Mouse (Mus musculus) forebrain, embryonic 14.5 days (tissue): ENCODE measurements around the gene Fam126a. TPM values are rescaled to one million over a fixed set of nuclear protein-coding genes. Genes with fewer than 3 reads are reported as not detected.

Experiments used
- ATAC-seq: fragments of 200-750 bp; cut with Nextera tagmentation; 2 replicates; pipeline ENCODE4 v1.8.0; 2017; ENCODE audit warnings: mild to moderate bottlenecking, moderate library complexity
- DNase-seq: peaks from one replicate; pipeline ENCODE4 v3.0.0-alpha.2; 2015; ENCODE audit warnings: low spot score
- H3K27ac ChIP-seq: fragments of 300-500 bp; sonication (generic); 2 replicates; pipeline ENCODE4 v1.5.1; 2014; ENCODE audit warnings: low read depth, mild to moderate bottlenecking, control low read depth, low read length, moderate library complexity
- H3K27me3 ChIP-seq: fragments of 300-500 bp; sonication (generic); replicated peaks from 2 replicates; pipeline ENCODE4 v1.6.1; 2014; ENCODE audit warnings: low read length, control low read depth, mixed read lengths; ENCODE audit not compliant: control insufficient read depth, insufficient read depth
- H3K36me3 ChIP-seq: fragments of 300-500 bp; sonication (generic); 2 replicates; pipeline ENCODE4 v1.6.1; 2014; ENCODE audit warnings: low read length, control low read depth; ENCODE audit not compliant: control insufficient read depth, insufficient read depth
- H3K4me1 ChIP-seq: fragments of 300-500 bp; sonication (generic); 2 replicates; pipeline ENCODE4 v1.6.1; 2014; ENCODE audit warnings: antibody characterized with exemption, low read length, control low read depth; ENCODE audit not compliant: control insufficient read depth, insufficient read depth
- H3K4me2 ChIP-seq: fragments of 300-500 bp; sonication (generic); 2 replicates; pipeline ENCODE4 v1.6.1; 2014; ENCODE audit warnings: mild to moderate bottlenecking, control low read depth, low read length
- H3K4me3 ChIP-seq: fragments of 300-500 bp; sonication (generic); 2 replicates; pipeline ENCODE4 v1.5.1; 2014; ENCODE audit warnings: low read depth, low read length, control low read depth
- H3K9ac ChIP-seq: fragments of 300-500 bp; sonication (generic); 2 replicates; pipeline ENCODE4 v1.6.1; 2014; ENCODE audit warnings: mild to moderate bottlenecking, low read length, control low read depth, moderate library complexity
- H3K9me3 ChIP-seq: fragments of 300-500 bp; sonication (generic); replicated peaks from 2 replicates; pipeline ENCODE4 v1.6.1; 2016; ENCODE audit warnings: low read length, control low read depth, mixed read lengths; ENCODE audit not compliant: control insufficient read depth
- WGBS: fragments of 180-500 bp; shearing (Covaris S2); extraction: QIAGEN DNeasy Blood & Tissue Kit; methylation state at CpG from one replicate; pipeline ENCODE4 v1.1.7; 2014; 5-methylcytosine and 5-hydroxymethylcytosine counted together
- polyA plus RNA-seq: library from polyadenylated mRNA; unstranded; fragments of >200 nt; fragmentation: Nextera tagmentation; extraction: Ambion mirVana; gene quantifications from 2 replicates; pipeline ENCODE4 v1.2.1, GENCODE M21; 2014

Gene Fam126a
- polyA plus RNA-seq, 1 experiment from 2014 or later, result 38.2 TPM

GRCm38 (mm10) chr5:23953047-23953446 is 77.4 kb downstream of the Fam126a start:
- H3K9me3 ChIP-seq, result no peaks in the 10 kb centered on the region
- H3K4me2 ChIP-seq, result no peak overlapping the region
- ATAC-seq (no peak), DNase-seq (no peak)
- no peaks in the 10 kb centered on the region for H3K36me3 ChIP-seq
- no peak overlapping the region for H3K27ac ChIP-seq
- no peak overlapping the region for H3K9ac ChIP-seq
- H3K27me3 ChIP-seq, result no peaks in the 10 kb centered on the region
- no peak overlapping the region for H3K4me3 ChIP-seq
- H3K4me1 ChIP-seq, result no peaks in the 10 kb centered on the region
- 93% methylated on average over 5 of the region's 5 CpGs for WGBS

- DNase-seq (no peak), ATAC-seq (no peak)
- 22% methylated on average over 3 of the region's 3 CpGs for WGBS
- Histone ChIP-seq H3K27me3 (no peaks in the 10 kb centered on the region), H3K4me2 (no peak overlapping the region), H3K36me3 (no peaks in the 10 kb centered on the region), H3K4me3 (no peak overlapping the region), H3K4me1 (no peaks in the 10 kb centered on the region), H3K9ac (no peak overlapping the region), H3K27ac (no peak overlapping the region), H3K9me3 (no peaks in the 10 kb centered on the region)
Observed at GRCm38 (mm10) chr5:23948071-23948470, 82.4 kb downstream of the Fam126a start.

DNA sequence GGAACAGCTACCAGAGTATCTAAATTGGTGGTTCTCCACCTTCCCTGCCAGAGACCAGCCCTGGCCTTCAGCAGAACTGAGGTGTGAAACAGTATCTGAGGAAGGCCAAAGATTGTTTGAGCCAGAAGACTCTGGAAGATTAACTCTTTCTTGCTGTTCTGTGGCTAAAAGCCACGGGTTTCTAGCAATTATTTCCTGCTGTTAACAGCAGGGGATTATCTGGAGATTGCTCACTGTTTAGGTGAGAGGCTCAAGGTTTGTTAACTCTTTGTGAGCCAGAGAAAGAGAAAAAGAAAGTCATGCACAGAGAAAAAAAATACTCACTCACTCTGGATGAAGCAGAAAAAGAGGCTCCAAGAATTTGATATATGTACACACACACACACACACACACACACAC is 85.4 kb downstream of the Fam126a start:
- no peaks in the 10 kb centered on the region for H3K27me3 ChIP-seq
- H3K36me3 ChIP-seq, result no peaks in the 10 kb centered on the region
- 0% methylated on average over 1 of the region's 1 CpGs for WGBS
- no peak overlapping the region for H3K4me2 ChIP-seq
- H3K4me3 ChIP-seq, result no peak overlapping the region
- ATAC-seq, result no peak
- no peaks in the 10 kb centered on the region for H3K4me1 ChIP-seq
- no peak overlapping the region for H3K27ac ChIP-seq
- H3K9me3 ChIP-seq, result no peaks in the 10 kb centered on the region
- H3K9ac ChIP-seq, result no peak overlapping the region
- DNase-seq, result no peak

- Histone ChIP-seq H3K9me3 (no peaks in the 10 kb centered on the region), H3K36me3 (no peaks in the 10 kb centered on the region), H3K9ac (no peak overlapping the region), H3K4me1 (no peaks in the 10 kb centered on the region), H3K27me3 (no peaks in the 10 kb centered on the region), H3K4me2 (no peak overlapping the region), H3K27ac (no peak overlapping the region), H3K4me3 (no peak overlapping the region)
- DNase-seq (no peak), ATAC-seq (no peak)
- WGBS, result 94% methylated on average over 2 of the region's 2 CpGs
Observed at GRCm38 (mm10) chr5:23943534-23943933, 87.0 kb downstream of the Fam126a start.

- Histone ChIP-seq H3K36me3 (no peaks in the 10 kb centered on the region), H3K27me3 (no peaks in the 10 kb centered on the region), H3K4me2 (no peak overlapping the region), H3K9me3 (no peaks in the 10 kb centered on the region), H3K4me3 (no peak overlapping the region), H3K9ac (no peak overlapping the region), H3K4me1 (peaks cover 5% of the 10 kb centered on the region; the same call in 1 of the 2 replicates), H3K27ac (no peak overlapping the region)
- DNase-seq (no peak), ATAC-seq (no peak)
- WGBS, result 90% methylated on average over 12 of the region's 12 CpGs
Observed at GRCm38 (mm10) chr5:23923481-23924165, 106.9 kb downstream of the Fam126a start.

- no peak for ATAC-seq
- 82% methylated on average over 12 of the region's 12 CpGs for WGBS
- no peak overlapping the region for H3K4me3 ChIP-seq
Observed at GRCm38 (mm10) chr5:23922516-23923291, 107.8 kb downstream of the Fam126a start.

GRCm38 (mm10) chr5:23921316-23921715 is 109.2 kb downstream of the Fam126a start:
- Histone ChIP-seq H3K4me1 (peaks cover 5% of the 10 kb centered on the region; the same call in 1 of the 2 replicates), H3K4me3 (no peak overlapping the region), H3K27me3 (no peaks in the 10 kb centered on the region)

More at GRCm38 (mm10) chr5:23922516-23923291, 107.8 kb downstream of the Fam126a start:
- H3K9me3 ChIP-seq, result no peaks in the 10 kb centered on the region
- H3K4me2 ChIP-seq, result no peak overlapping the region
- H3K36me3 ChIP-seq, result no peaks in the 10 kb centered on the region
- no peak for DNase-seq
- H3K27ac ChIP-seq, result no peak overlapping the region
- no peaks in the 10 kb centered on the region for H3K27me3 ChIP-seq
- H3K4me1 ChIP-seq, result peaks cover 5% of the 10 kb centered on the region; the same call in 1 of the 2 replicates
- H3K9ac ChIP-seq, result no peak overlapping the region

DNA sequence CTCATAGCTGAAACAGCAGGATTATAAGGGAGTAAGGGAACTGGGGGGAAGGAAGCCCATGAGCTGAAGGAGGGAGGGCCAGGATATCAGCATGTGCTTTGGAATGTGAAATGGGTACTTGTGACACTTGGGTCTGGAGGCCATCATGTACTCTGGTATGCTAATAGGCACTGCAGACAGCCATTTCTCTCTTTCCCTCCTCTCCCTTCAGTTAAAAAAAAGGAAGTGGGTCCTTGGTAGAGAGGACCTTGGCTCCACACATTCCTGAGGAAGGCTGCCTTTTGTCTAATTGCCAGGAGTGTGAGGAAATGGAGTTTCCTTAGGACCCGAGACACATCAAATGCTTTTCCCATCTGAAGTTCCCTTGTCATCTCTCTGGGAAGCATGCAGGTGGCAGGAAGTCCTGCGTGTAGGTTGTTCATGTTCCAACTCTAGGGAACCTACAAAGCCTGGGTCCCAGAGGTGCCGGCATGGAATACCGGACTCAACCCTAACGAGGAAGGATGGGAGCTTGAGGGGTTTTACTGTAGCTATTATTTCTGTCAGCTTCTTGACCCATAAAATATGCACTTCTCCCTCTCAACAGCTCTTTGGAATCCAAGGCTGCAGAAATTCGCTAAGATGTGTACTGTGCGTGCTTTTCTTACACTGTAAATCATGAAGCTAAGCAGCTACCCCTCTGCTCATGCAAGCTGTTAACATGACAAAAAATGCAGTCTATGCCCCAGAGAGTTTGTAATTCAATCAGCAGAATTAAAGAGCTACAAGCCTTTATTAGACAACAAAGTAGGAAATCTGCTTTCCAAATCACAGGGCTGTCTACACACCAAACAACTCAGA is 110.4 kb downstream of the Fam126a start:
- H3K27ac ChIP-seq, result no peak overlapping the region
- no peak overlapping the region for H3K4me3 ChIP-seq
- WGBS, result 56% methylated on average over 7 of the region's 7 CpGs
- H3K9me3 ChIP-seq, result no peaks in the 10 kb centered on the region
- DNase-seq, result peak; percentile 26
- no peaks in the 10 kb centered on the region for H3K36me3 ChIP-seq
- ATAC-seq, result no peak
- H3K4me2 ChIP-seq, result no peak overlapping the region
- H3K9ac ChIP-seq, result no peak overlapping the region
- H3K4me1 ChIP-seq, result peaks cover 5% of the 10 kb centered on the region; the same call in 1 of the 2 replicates
- no peaks in the 10 kb centered on the region for H3K27me3 ChIP-seq

More at GRCm38 (mm10) chr5:23921316-23921715, 109.2 kb downstream of the Fam126a start:
- no peak for DNase-seq
- 96% methylated on average over 1 of the region's 1 CpGs for WGBS
- H3K9me3 ChIP-seq, result no peaks in the 10 kb centered on the region
- no peak for ATAC-seq
- no peak overlapping the region for H3K27ac ChIP-seq
- no peak overlapping the region for H3K9ac ChIP-seq
- H3K4me2 ChIP-seq, result no peak overlapping the region
- H3K36me3 ChIP-seq, result no peaks in the 10 kb centered on the region
